Mouse (Mus musculus) gastrocnemius, postnatal 4 days (tissue): ENCODE data around the gene Cdk20. TPM values are rescaled to one million over a fixed set of nuclear protein-coding genes. Genes with fewer than 3 reads are reported as not detected.
A peak's percentile ranks its signal among the peaks of the same experiment; 100 is the strongest.

Source experiments
- DNase-seq, 2 experiments: peaks; one replicate each; pipeline ENCODE4 v3.0.0; 2021 to 2022; ENCODE audit warnings: low spot score in 2 of 2, mixed read lengths in 2 of 2
- long read RNA-seq, 2 experiments: library from polyadenylated mRNA; stranded (forward); transcript quantifications; one replicate each; pipeline ENCODE4 v2.0.0; 2021
- total RNA-seq, 2 experiments: library from RNA; stranded (reverse); gene quantifications; 2 replicates each; pipeline ENCODE4 v1.2.3; 2021

Cdk20 gene
- total RNA-seq: 1 to 10 TPM; 3.9 to 5.2 TPM
- long read RNA-seq, experiment 1, full-length matches to known transcripts: 4 of 6 reads
- long read RNA-seq, experiment 1, partial matches to known transcripts: 1 of 6 reads
- long read RNA-seq, experiment 1, other reads (novel, unspliced or antisense): 1 of 6 reads
- long read RNA-seq, experiment 2, full-length matches to known transcripts: 2 of 2 reads
- long read RNA-seq, experiment 2, partial matches to known transcripts: 0 of 2 reads
- long read RNA-seq, experiment 2, other reads (novel, unspliced or antisense): 0 of 2 reads

- DNase-seq: peak; percentile 71 to 86
Measured at GRCm38 (mm10) chr13:64432017-64432995, at the start of gene Cdk20. Gene Cdk20 (plus strand): TSS chr13:64432314.

- no peak for DNase-seq
Measured at GRCm38 (mm10) chr13:64384937-64385336, 47.2 kb upstream of the Cdk20 start.

GRCm38 (mm10) chr13:64386048-64386447, 46.1 kb upstream of the Cdk20 start:
- no peak for DNase-seq

- DNase-seq: no peak
Measured at GRCm38 (mm10) chr13:64388415-64388814, 43.7 kb upstream of the Cdk20 start.

GRCm38 (mm10) chr13:64396979-64397378, 35.1 kb upstream of the Cdk20 start:
- DNase-seq: no peak

GRCm38 (mm10) chr13:64398065-64398464, 34.0 kb upstream of the Cdk20 start:
- DNase-seq: no peak

- DNase-seq: no peak
Measured at GRCm38 (mm10) chr13:64399906-64400305, 32.2 kb upstream of the Cdk20 start.

- DNase-seq: peak in 1 of 2 experiments; percentile 34
Measured at GRCm38 (mm10) chr13:64400801-64401361, 31.2 kb upstream of the Cdk20 start.

- DNase-seq: no peak
Measured at GRCm38 (mm10) chr13:64402006-64402405, 30.1 kb upstream of the Cdk20 start.

GRCm38 (mm10) chr13:64402504-64402949, 29.6 kb upstream of the Cdk20 start:
- DNase-seq: no peak

- no peak for DNase-seq
Measured at GRCm38 (mm10) chr13:64402951-64403460, 29.1 kb upstream of the Cdk20 start.

- no peak for DNase-seq
Measured at GRCm38 (mm10) chr13:64403519-64403918, 28.6 kb upstream of the Cdk20 start.

GRCm38 (mm10) chr13:64405550-64405949, 26.6 kb upstream of the Cdk20 start:
- DNase-seq: peak in 1 of 2 experiments; percentile 18

- no peak for DNase-seq
Measured at GRCm38 (mm10) chr13:64407992-64408391, 24.1 kb upstream of the Cdk20 start.

- DNase-seq: no peak
Measured at GRCm38 (mm10) chr13:64410604-64411003, 21.5 kb upstream of the Cdk20 start.

GRCm38 (mm10) chr13:64411282-64411681, 20.8 kb upstream of the Cdk20 start:
- no peak for DNase-seq

GRCm38 (mm10) chr13:64412752-64413257, 19.3 kb upstream of the Cdk20 start:
- DNase-seq: no peak

- DNase-seq: no peak
Measured at GRCm38 (mm10) chr13:64415659-64416058, 16.5 kb upstream of the Cdk20 start.

GRCm38 (mm10) chr13:64416955-64417601, 15.0 kb upstream of the Cdk20 start:
- DNase-seq: peak in 1 of 2 experiments; percentile 36

GRCm38 (mm10) chr13:64420847-64421246, 11.3 kb upstream of the Cdk20 start:
- DNase-seq: no peak

GRCm38 (mm10) chr13:64421386-64421785, 10.7 kb upstream of the Cdk20 start:
- no peak for DNase-seq
